ENCODE assay signal across 4 mouse cellular contexts in genomic region chr1:29737062-29737461, GRCm38 (mm10).
DNase-seq lines count a peak whose midpoint lies in the region; ATAC-seq lines count a peak whose summit lies in the region.

No protein-coding gene starts in this region.

- DNase-seq in ZHBTc4 (ENCODE audit: low read depth, low spot score): peak; percentile 4

- ATAC-seq in erythroid progenitor cell, adult 5-6 weeks (replicated peaks; ENCODE audit: low FRiP score, poor library complexity, severe bottlenecking): peak; percentile 81
- ATAC-seq in granulocyte monocyte progenitor cell, adult 5-6 weeks (replicated peaks; ENCODE audit: poor library complexity, severe bottlenecking): peak; percentile 77
- peak; percentile 60; the same call in 1 of the 2 replicates for ATAC-seq in megakaryocyte progenitor cell, adult 5-6 weeks (replicated peaks; ENCODE audit: poor library complexity)

Comparison
In these comparisons a context has a peak if more than half of its experiments do, and no peak if none do; other contexts are left out.
1. Peak in every context shown above with its lines: DNase-seq and ATAC-seq.